Mouse (Mus musculus): ENCODE data around the gene Gm49322. TPM values are rescaled to one million over a fixed set of nuclear protein-coding genes. Genes with fewer than 3 reads are reported as not detected.

Gm49322 gene
- polyA plus RNA-seq, 1 experiment from 2014 or later: 3.7 TPM

DNA sequence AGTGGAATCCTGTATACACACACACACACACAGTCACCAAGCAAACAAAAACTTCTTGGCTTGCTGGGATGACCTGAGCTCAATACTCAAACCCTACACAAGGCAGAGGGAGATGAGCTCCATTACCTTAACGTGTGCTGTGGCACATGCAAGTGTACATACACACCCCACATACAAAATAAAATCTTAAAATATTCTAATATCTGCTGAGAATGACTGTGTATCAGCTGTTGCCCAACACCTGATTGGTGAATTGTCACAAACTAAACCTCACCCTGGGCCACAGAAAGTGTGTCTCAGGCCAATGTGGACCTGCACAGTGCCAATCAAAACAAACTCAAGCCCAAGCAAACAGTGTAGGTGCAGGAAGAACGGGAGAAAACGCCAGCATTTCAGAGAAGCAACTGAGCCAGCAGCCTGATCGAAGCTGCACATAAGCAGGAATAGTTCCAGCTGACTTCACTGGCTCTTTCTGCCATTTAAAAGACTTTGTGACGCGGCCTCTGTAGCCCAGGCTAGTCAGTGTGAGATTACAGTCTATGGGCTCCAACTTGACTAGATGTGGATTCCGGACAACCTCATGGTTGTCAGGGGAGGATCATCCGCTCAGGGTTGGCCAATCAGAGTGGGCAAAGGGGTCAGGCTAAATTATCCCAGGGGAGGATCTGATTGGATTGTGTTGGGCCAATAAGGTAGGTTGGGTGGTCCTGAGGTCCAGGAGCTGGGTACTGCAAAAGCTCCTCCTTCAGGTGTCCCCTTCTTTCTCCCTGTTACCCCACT, 13.8 kb downstream of the Gm49322 start:
- H3K36me3 ChIP-seq (ENCODE audit: control insufficient read depth, insufficient read depth, low read length): no peaks in the 10 kb centered on the region
- H3K27me3 ChIP-seq (ENCODE audit: control insufficient read depth, insufficient read depth, low read length): no peaks in the 10 kb centered on the region
- ATAC-seq (ENCODE audit: insufficient read depth, low FRiP score): no peak
- H3K9me3 ChIP-seq (replicated peaks; ENCODE audit: control insufficient read depth, low read length): no peaks in the 10 kb centered on the region
- peaks cover 18% of the 10 kb centered on the region for H3K4me1 ChIP-seq (ENCODE audit: control insufficient read depth, insufficient read depth, low read length)
- H3K9ac ChIP-seq (ENCODE audit: low read length): no peak overlapping the region
- 37% methylated on average over 8 of the region's 8 CpGs for WGBS
- H3K27ac ChIP-seq (ENCODE audit: low read length): no peak overlapping the region
- H3K4me3 ChIP-seq (replicated peaks; ENCODE audit: low read length): no peak overlapping the region
- no peak overlapping the region for H3K4me2 ChIP-seq (ENCODE audit: low read depth, low read length)

GRCm38 (mm10) chr10:80620365-80620764, 14.5 kb downstream of the Gm49322 start:
- Histone ChIP-seq H3K4me2 (ENCODE audit: low read depth, low read length) (no peak overlapping the region), H3K4me3 (replicated peaks; ENCODE audit: low read length) (no peak overlapping the region), H3K9me3 (replicated peaks; ENCODE audit: control insufficient read depth, low read length) (no peaks in the 10 kb centered on the region), H3K36me3 (ENCODE audit: control insufficient read depth, insufficient read depth, low read length) (no peaks in the 10 kb centered on the region), H3K4me1 (ENCODE audit: control insufficient read depth, insufficient read depth, low read length) (peaks cover 20% of the 10 kb centered on the region), H3K27ac (ENCODE audit: low read length) (no peak overlapping the region), H3K9ac (ENCODE audit: low read length) (no peak overlapping the region), H3K27me3 (ENCODE audit: control insufficient read depth, insufficient read depth, low read length) (no peaks in the 10 kb centered on the region)
- no peak for ATAC-seq (ENCODE audit: insufficient read depth, low FRiP score)
- WGBS: 82% methylated on average over 9 of the region's 9 CpGs

DNA sequence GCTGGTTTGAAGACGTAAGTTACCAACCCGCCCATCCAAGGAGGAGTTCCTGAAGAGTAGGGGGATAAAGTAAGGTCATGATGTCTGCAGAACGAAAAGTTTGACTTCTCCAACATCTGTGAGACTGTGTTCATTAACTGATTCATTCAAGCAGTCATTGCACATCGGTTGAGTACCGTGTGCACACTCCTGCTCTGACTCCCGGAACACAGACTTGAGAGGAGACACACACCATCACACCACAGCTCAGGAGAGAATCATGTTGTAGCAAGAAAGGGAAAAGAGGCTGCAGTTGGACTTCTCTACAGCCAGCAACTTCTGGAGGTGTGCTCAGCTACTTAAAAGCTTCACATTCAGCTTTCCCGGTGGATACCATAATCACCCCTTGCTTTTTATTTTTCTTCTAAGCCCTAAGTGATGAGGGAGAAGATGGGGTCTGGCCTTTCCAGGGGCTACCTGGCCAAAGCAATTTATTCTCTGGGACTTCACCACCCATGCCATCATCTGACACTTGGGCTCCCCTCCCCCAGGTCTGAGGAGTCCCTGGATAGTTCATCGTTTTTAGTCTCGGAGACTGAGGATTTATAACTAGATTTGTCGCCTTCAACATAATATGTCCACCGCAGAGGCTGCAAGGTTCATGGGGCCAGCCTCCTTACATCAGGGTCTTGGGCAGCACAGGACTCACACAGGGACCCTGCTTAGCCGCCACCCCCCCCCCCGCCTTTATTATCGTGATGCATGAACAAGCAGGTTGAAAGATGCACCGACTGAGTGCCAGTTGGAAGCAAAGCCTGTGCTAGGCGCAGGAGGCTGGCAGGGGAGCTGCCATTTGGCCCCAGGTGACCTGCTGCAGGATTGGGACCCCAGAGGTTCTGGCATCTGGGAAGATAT, 15.2 kb downstream of the Gm49322 start:
- Histone ChIP-seq H3K4me3 (replicated peaks; ENCODE audit: low read length) (peak overlapping the region; percentile 63), H3K27me3 (ENCODE audit: control insufficient read depth, insufficient read depth, low read length) (no peaks in the 10 kb centered on the region), H3K36me3 (ENCODE audit: control insufficient read depth, insufficient read depth, low read length) (no peaks in the 10 kb centered on the region), H3K9ac (ENCODE audit: low read length) (peak overlapping the region; percentile 66), H3K27ac (ENCODE audit: low read length) (peak overlapping the region; percentile 97), H3K4me1 (ENCODE audit: control insufficient read depth, insufficient read depth, low read length) (peaks cover 20% of the 10 kb centered on the region), H3K4me2 (ENCODE audit: low read depth, low read length) (peak overlapping the region; percentile 66), H3K9me3 (replicated peaks; ENCODE audit: control insufficient read depth, low read length) (no peaks in the 10 kb centered on the region)
- WGBS: 51% methylated on average over 16 of the region's 16 CpGs
- ATAC-seq (ENCODE audit: insufficient read depth, low FRiP score): no peak

GRCm38 (mm10) chr10:80621690-80621939, 15.8 kb downstream of the Gm49322 start:
- Histone ChIP-seq H3K27me3 (ENCODE audit: control insufficient read depth, insufficient read depth, low read length) (no peaks in the 10 kb centered on the region), H3K4me1 (ENCODE audit: control insufficient read depth, insufficient read depth, low read length) (peaks cover 20% of the 10 kb centered on the region), H3K4me2 (ENCODE audit: low read depth, low read length) (peak overlapping the region; percentile 66), H3K27ac (ENCODE audit: low read length) (peak overlapping the region; percentile 97), H3K9me3 (replicated peaks; ENCODE audit: control insufficient read depth, low read length) (no peaks in the 10 kb centered on the region), H3K4me3 (replicated peaks; ENCODE audit: low read length) (peak overlapping the region; percentile 63), H3K9ac (ENCODE audit: low read length) (peak overlapping the region; percentile 66), H3K36me3 (ENCODE audit: control insufficient read depth, insufficient read depth, low read length) (no peaks in the 10 kb centered on the region)
- no peak for ATAC-seq (ENCODE audit: insufficient read depth, low FRiP score)
- WGBS: 2% methylated on average over 9 of the region's 9 CpGs

GRCm38 (mm10) chr10:80621940-80622660, 16.3 kb downstream of the Gm49322 start:
- peak overlapping the region; percentile 75 for H3K4me3 ChIP-seq (replicated peaks; ENCODE audit: low read length)
- under 1% methylated on average over 64 of the region's 64 CpGs for WGBS
- H3K27ac ChIP-seq (ENCODE audit: low read length): peak overlapping the region; percentile 97
- H3K27me3 ChIP-seq (ENCODE audit: control insufficient read depth, insufficient read depth, low read length): no peaks in the 10 kb centered on the region
- no peaks in the 10 kb centered on the region for H3K36me3 ChIP-seq (ENCODE audit: control insufficient read depth, insufficient read depth, low read length)
- H3K9me3 ChIP-seq (replicated peaks; ENCODE audit: control insufficient read depth, low read length): no peaks in the 10 kb centered on the region
- peaks cover 20% of the 10 kb centered on the region for H3K4me1 ChIP-seq (ENCODE audit: control insufficient read depth, insufficient read depth, low read length)
- peak; percentile 98 for ATAC-seq (ENCODE audit: insufficient read depth, low FRiP score)
- H3K4me2 ChIP-seq (ENCODE audit: low read depth, low read length): peak overlapping the region; percentile 66; the same call in 1 of the 2 replicates
- H3K9ac ChIP-seq (ENCODE audit: low read length): peak overlapping the region; percentile 89

- Histone ChIP-seq H3K9me3 (replicated peaks; ENCODE audit: control insufficient read depth, low read length) (no peaks in the 10 kb centered on the region), H3K27me3 (ENCODE audit: control insufficient read depth, insufficient read depth, low read length) (no peaks in the 10 kb centered on the region), H3K27ac (ENCODE audit: low read length) (peak within 1 kb of the TSS; percentile 97), H3K4me1 (ENCODE audit: control insufficient read depth, insufficient read depth, low read length) (peaks cover 27% of the 10 kb centered on the region), H3K4me2 (ENCODE audit: low read depth, low read length) (peak within 1 kb of the TSS; percentile 88), H3K9ac (ENCODE audit: low read length) (peak within 1 kb of the TSS; percentile 89), H3K36me3 (ENCODE audit: control insufficient read depth, insufficient read depth, low read length) (no peaks in the 10 kb centered on the region), H3K4me3 (replicated peaks; ENCODE audit: low read length) (peak within 1 kb of the TSS; percentile 75)
- WGBS: under 1% methylated on average over 71 of the region's 85 CpGs
- peak; percentile 2; the same call in 1 of the 2 replicates for ATAC-seq (ENCODE audit: insufficient read depth, low FRiP score)
Observed at GRCm38 (mm10) chr10:80622661-80623456, 17.0 kb downstream of the Gm49322 start, which contains the start of gene Csnk1g2. TSS of gene Csnk1g2 (plus strand) at chr10:80622838.

- no peak for ATAC-seq (ENCODE audit: insufficient read depth, low FRiP score)
- Histone ChIP-seq H3K4me2 (ENCODE audit: low read depth, low read length) (peak overlapping the region; percentile 88), H3K27ac (ENCODE audit: low read length) (peak overlapping the region; percentile 83), H3K27me3 (ENCODE audit: control insufficient read depth, insufficient read depth, low read length) (no peaks in the 10 kb centered on the region), H3K9ac (ENCODE audit: low read length) (peak overlapping the region; percentile 89), H3K36me3 (ENCODE audit: control insufficient read depth, insufficient read depth, low read length) (no peaks in the 10 kb centered on the region), H3K9me3 (replicated peaks; ENCODE audit: control insufficient read depth, low read length) (no peaks in the 10 kb centered on the region), H3K4me1 (ENCODE audit: control insufficient read depth, insufficient read depth, low read length) (peaks cover 31% of the 10 kb centered on the region), H3K4me3 (replicated peaks; ENCODE audit: low read length) (peak overlapping the region; percentile 75)
- 12% methylated on average over 15 of the region's 15 CpGs for WGBS
Observed at GRCm38 (mm10) chr10:80623457-80624191, 17.8 kb downstream of the Gm49322 start.

DNA sequence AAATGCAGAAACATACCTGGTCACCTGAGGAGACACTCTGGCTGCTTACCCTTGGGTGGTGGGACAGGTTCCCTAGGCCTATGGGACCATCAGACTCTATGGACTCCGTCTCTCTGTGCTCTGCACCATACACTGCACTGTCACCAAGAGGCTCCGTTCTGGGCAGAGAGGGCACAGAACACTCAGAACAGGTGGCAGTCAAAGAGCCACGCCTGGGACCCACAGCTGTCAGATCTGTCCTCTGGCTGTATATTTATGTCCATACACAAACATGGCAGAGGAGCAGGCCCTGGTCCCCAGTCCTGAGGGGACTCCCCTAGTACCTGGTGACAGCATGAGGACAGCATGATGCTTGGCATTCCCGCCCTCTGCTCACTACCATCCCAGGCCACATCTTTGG, 19.9 kb downstream of the Gm49322 start:
- Histone ChIP-seq H3K9ac (ENCODE audit: low read length) (0 out of 2 replicates have a peak overlapping the region, but pooled peaks have one; percentile 2), H3K27me3 (ENCODE audit: control insufficient read depth, insufficient read depth, low read length) (no peaks in the 10 kb centered on the region), H3K9me3 (replicated peaks; ENCODE audit: control insufficient read depth, low read length) (no peaks in the 10 kb centered on the region), H3K36me3 (ENCODE audit: control insufficient read depth, insufficient read depth, low read length) (no peaks in the 10 kb centered on the region), H3K4me3 (replicated peaks; ENCODE audit: low read length) (no peak overlapping the region), H3K27ac (ENCODE audit: low read length) (no peak overlapping the region), H3K4me1 (ENCODE audit: control insufficient read depth, insufficient read depth, low read length) (peaks cover 31% of the 10 kb centered on the region), H3K4me2 (ENCODE audit: low read depth, low read length) (no peak overlapping the region)
- 83% methylated on average over 4 of the region's 4 CpGs for WGBS
- no peak for ATAC-seq (ENCODE audit: insufficient read depth, low FRiP score)
